11 mouse cellular contexts compared by ENCODE assay signal in the genomic region with DNA sequence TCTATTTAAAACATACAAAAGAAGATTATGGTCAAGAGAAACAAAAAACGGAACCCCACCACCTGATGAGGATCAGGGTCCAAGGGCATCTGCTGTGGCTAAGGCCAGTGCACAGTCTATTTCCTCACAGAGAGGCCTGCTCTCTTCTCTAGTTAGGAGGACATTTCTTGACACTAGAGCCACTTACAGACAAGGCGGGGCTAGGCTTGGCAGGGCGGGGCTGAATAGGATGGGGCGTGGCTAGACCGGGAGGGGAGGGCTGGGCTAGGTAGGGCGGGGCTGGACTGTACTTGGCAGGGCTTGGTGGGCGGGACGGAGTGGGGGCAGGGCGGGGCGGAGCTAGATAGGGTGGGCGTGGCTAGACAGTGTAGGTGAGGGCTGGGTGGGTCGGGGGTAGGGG.
A peak's percentile ranks its signal among the peaks of the same experiment; 100 is the strongest.
DNase-seq lines count a peak whose midpoint lies in the region; ATAC-seq lines count a peak whose summit lies in the region.
"Had no signal": no experiment of that assay in that cellular context is flagged by ENCODE, and none has a peak within 500 bp of the region (broad histone marks: within the 10 kb centered on the region; RNA-seq: fewer than 3 reads in every experiment).

No protein-coding gene starts in this region.

- no peaks in the 10 kb centered on the region for H3K9me3 ChIP-seq in forebrain, embryonic 10.5 days
- no peaks in the 10 kb centered on the region for H3K9me3 ChIP-seq in forebrain, embryonic 13.5 days (replicated peaks)
- H3K9me3 ChIP-seq in hindbrain, embryonic 14.5 days (ENCODE audit: control insufficient read depth, low read length): no peaks in the 10 kb centered on the region

- no peak overlapping the region for H3K9ac ChIP-seq in forebrain, embryonic 13.5 days
- no peak overlapping the region for H3K9ac ChIP-seq in hindbrain, embryonic 14.5 days

- peak; percentile 41 for DNase-seq in forebrain, embryonic 10.5 days (ENCODE audit: extremely low spot score, low spot score)
- DNase-seq in ovary, postnatal 14 days (ENCODE audit: low spot score): peak; percentile 11
- no peak for DNase-seq in ovary, adult 18-20 months (ENCODE audit: low spot score)
- DNase-seq in liver: peak; percentile 93
- peak; percentile 21 for DNase-seq in testis, postnatal 14 days (ENCODE audit: low spot score)
- DNase-seq in hindbrain, embryonic 14.5 days (ENCODE audit: low spot score): no peak
- no peak for DNase-seq in cerebellum, postnatal 36 days
- DNase-seq: cerebellum, adult 8-10 months; kidney, postnatal 25 days had no signal

- H3K4me3 ChIP-seq in forebrain, embryonic 10.5 days: no peak overlapping the region
- no peak overlapping the region for H3K4me3 ChIP-seq in forebrain, embryonic 13.5 days
- H3K4me3 ChIP-seq in hindbrain, embryonic 14.5 days (replicated peaks; ENCODE audit: low read length): no peak overlapping the region
- H3K4me3 ChIP-seq: myocyte had no signal

- 36% methylated on average over 12 of the region's 12 CpGs for WGBS in forebrain, embryonic 10.5 days
- WGBS in forebrain, embryonic 13.5 days: 37% methylated on average over 11 of the region's 12 CpGs
- 35% methylated on average over 12 of the region's 12 CpGs for WGBS in hindbrain, embryonic 14.5 days

- no peak overlapping the region for H3K4me2 ChIP-seq in forebrain, embryonic 13.5 days
- H3K4me2 ChIP-seq in hindbrain, embryonic 14.5 days (replicated peaks): no peak overlapping the region

- peaks cover 5% of the 10 kb centered on the region for H3K4me1 ChIP-seq in forebrain, embryonic 10.5 days
- H3K4me1 ChIP-seq in forebrain, embryonic 13.5 days: no peaks in the 10 kb centered on the region
- H3K4me1 ChIP-seq in hindbrain, embryonic 14.5 days (replicated peaks; ENCODE audit: control insufficient read depth, insufficient read depth, low read length): no peaks in the 10 kb centered on the region

- no peak for ATAC-seq in forebrain, embryonic 13.5 days
- no peak for ATAC-seq in hindbrain, embryonic 14.5 days (ENCODE audit: low FRiP score)

- no peaks in the 10 kb centered on the region for H3K27me3 ChIP-seq in forebrain, embryonic 10.5 days (ENCODE audit: poor library complexity, severe bottlenecking)
- H3K27me3 ChIP-seq in forebrain, embryonic 13.5 days: no peaks in the 10 kb centered on the region
- no peaks in the 10 kb centered on the region for H3K27me3 ChIP-seq in hindbrain, embryonic 14.5 days (ENCODE audit: control insufficient read depth, insufficient read depth, low read length)

- no peak overlapping the region for H3K27ac ChIP-seq in forebrain, embryonic 10.5 days
- H3K27ac ChIP-seq in forebrain, embryonic 13.5 days: no peak overlapping the region
- no peak overlapping the region for H3K27ac ChIP-seq in hindbrain, embryonic 14.5 days

- no peaks in the 10 kb centered on the region for H3K36me3 ChIP-seq in forebrain, embryonic 10.5 days (replicated peaks)
- H3K36me3 ChIP-seq in forebrain, embryonic 13.5 days (ENCODE audit: poor library complexity, severe bottlenecking): no peaks in the 10 kb centered on the region
- H3K36me3 ChIP-seq in hindbrain, embryonic 14.5 days (replicated peaks; ENCODE audit: control insufficient read depth, insufficient read depth): no peaks in the 10 kb centered on the region

Comparison
In these comparisons a context has a peak if more than half of its experiments do, and no peak if none do; other contexts are left out.
1. DNase-seq: peak in forebrain, embryonic 10.5 days (single experiment), ovary, postnatal 14 days (single experiment), liver (single experiment) and testis, postnatal 14 days (single experiment); none in ovary, adult 18-20 months (single experiment), hindbrain, embryonic 14.5 days (single experiment) and cerebellum, postnatal 36 days (0 of 2).